Mouse (Mus musculus) frontal cortex, postnatal 10 days (tissue): ENCODE results near the gene Nkap.
"Not testable (repeated sequence)": the region's sequence is repeated elsewhere in the genome, so short reads cannot be mapped to it uniquely, and the experiment has no call there.

Experiments
- DNase-seq, 2 experiments: peaks; one replicate each; pipeline ENCODE4 v3.0.0; 2022; ENCODE audit warnings: low spot score in 2 of 2, mixed read lengths in 1 of 2

Nkap gene

GRCm38 (mm10) chrX:37126671-37127358 lies at the start of gene Nkap:
TSS of gene Nkap (plus strand) at chrX:37126795.
- peak; percentile 49 to 62 for DNase-seq

GRCm38 (mm10) chrX:37080345-37080744 lies 46.2 kb upstream of the Nkap start:
- not testable (repeated sequence) for DNase-seq

- no peak for DNase-seq
Observed at GRCm38 (mm10) chrX:37081194-37081593, 45.4 kb upstream of the Nkap start.

- peak in 1 of 2 experiments; percentile 21 for DNase-seq
Observed at GRCm38 (mm10) chrX:37084318-37084926, 42.2 kb upstream of the Nkap start.

- peak; percentile 81 to 82 for DNase-seq
Observed at GRCm38 (mm10) chrX:37084927-37085660, 41.5 kb upstream of the Nkap start, which contains the start of gene Rpl39. TSS of gene Rpl39 (minus strand) at chrX:37085402.

GRCm38 (mm10) chrX:37085665-37086064 lies 40.9 kb upstream of the Nkap start:
- no peak for DNase-seq

- DNase-seq: no peak
Observed at GRCm38 (mm10) chrX:37088778-37089177, 37.8 kb upstream of the Nkap start.

- no peak for DNase-seq
Observed at GRCm38 (mm10) chrX:37091457-37091856, 35.1 kb upstream of the Nkap start.

GRCm38 (mm10) chrX:37095106-37095768 lies 31.4 kb upstream of the Nkap start:
- DNase-seq: no peak

- no peak for DNase-seq
Observed at GRCm38 (mm10) chrX:37098681-37099080, 27.9 kb upstream of the Nkap start.

GRCm38 (mm10) chrX:37103826-37104225 lies 22.8 kb upstream of the Nkap start:
- DNase-seq: no peak

- no peak for DNase-seq
Observed at GRCm38 (mm10) chrX:37109526-37110192, 16.9 kb upstream of the Nkap start.

- peak; percentile 89 to 92 for DNase-seq
Observed at GRCm38 (mm10) chrX:37110193-37110880, 16.3 kb upstream of the Nkap start, which contains the start of gene Upf3b. TSS of gene Upf3b (minus strand) at chrX:37110322.

GRCm38 (mm10) chrX:37110881-37111193 lies 15.8 kb upstream of the Nkap start:
- DNase-seq: no peak

- no peak for DNase-seq
Observed at GRCm38 (mm10) chrX:37117085-37117484, 9.5 kb upstream of the Nkap start.

- no peak for DNase-seq
Observed at GRCm38 (mm10) chrX:37119585-37119984, 7.0 kb upstream of the Nkap start.

GRCm38 (mm10) chrX:37120212-37120611 lies 6.4 kb upstream of the Nkap start:
- DNase-seq: no peak

GRCm38 (mm10) chrX:37125511-37125910 lies 1.1 kb upstream of the Nkap start:
- DNase-seq: no peak

- no peak for DNase-seq
Observed at GRCm38 (mm10) chrX:37141732-37142131, 15.1 kb downstream of the Nkap start.

GRCm38 (mm10) chrX:37144498-37144897 lies 17.9 kb downstream of the Nkap start:
- DNase-seq: not testable (repeated sequence)

GRCm38 (mm10) chrX:37144954-37145353 lies 18.4 kb downstream of the Nkap start:
- DNase-seq: no peak
